Mouse (Mus musculus): ENCODE measurements around the gene Kirrel3.

The Kirrel3 gene

DNA sequence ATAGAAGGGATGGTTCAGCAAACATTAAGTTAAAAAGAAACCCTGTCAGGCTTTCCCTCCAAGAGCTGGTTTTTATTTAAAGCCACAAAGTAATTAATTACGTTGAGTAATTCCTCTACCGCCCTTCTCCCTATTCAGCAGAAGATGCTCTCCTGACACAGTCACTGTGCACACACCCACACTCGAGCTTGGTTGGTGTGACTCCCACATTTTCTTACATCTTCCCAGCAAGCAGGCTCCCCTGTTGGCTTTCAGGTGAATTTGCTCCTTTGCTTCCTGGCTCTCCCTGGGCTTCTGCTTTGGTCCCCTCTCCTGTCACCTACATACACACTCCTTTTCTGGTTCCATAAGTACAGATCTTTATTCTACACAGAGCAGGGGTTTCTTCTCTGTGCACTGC is 203.7 kb downstream of the Kirrel3 start:
- no peak for DNase-seq (ENCODE audit: low spot score in 2 of 2)

DNA sequence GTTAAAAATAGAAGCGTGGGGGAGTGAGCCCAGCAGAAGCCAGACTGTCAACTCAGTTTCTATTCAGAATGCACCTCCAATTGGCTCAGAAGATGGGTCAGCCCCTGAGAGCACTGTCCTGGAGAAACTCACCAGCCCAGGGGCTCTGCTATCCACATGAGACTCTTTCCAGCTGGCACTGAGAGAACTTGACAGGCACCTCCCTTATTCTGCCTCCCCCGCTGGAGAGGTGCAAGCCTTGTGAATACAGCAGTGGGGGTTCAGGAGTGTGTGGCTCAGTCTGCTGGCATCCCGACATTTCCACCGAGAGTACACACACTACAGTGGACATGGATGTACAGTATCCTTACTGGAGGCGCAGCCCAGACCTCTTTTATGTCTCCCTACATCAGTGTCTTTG is 210.0 kb downstream of the Kirrel3 start:
- no peak for DNase-seq (ENCODE audit: low spot score in 2 of 2)

DNA sequence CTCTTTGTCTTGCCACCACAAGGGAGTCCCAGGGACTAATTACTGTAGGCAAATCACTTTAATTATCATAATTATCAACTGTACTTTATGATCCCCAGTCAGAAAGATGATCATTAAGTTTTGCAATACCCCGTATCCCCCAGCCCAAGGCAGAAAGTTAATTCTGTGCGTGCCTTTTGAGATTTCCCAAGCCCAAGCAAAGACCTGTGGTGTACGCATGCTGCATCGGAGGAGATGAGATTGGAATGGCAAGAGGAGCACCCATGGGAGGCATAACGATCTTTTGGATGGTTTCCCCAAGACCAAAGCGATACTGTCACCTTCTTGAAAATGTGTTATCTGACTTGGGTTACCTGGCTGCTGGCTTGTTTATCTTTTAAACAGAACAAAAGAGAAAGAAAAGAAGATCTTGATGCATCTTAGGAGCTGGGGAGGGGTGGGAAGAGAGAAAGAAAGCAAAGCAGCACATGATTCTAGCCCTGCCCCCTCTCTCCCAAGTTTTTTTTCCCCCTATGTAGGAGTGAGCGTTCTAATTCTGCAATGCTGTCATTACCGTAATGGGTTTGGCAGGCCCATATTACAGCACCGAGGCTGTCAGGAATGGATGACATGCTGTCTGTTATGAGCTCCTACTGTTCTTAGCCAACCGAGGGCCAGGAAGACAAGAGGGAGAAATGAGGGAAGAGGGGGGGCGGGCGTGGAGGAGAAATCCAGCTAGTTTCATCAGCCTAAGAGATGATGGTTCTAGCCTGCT is 218.0 kb downstream of the Kirrel3 start:
- no peak for DNase-seq (ENCODE audit: low spot score in 2 of 2)

GRCm38 (mm10) chr9:34704357-34704756 is 218.7 kb downstream of the Kirrel3 start:
- DNase-seq (ENCODE audit: low spot score in 2 of 2), result no peak

- DNase-seq (ENCODE audit: low spot score in 2 of 2), result no peak
Measured at GRCm38 (mm10) chr9:34706350-34706873, 220.7 kb downstream of the Kirrel3 start.

- DNase-seq (ENCODE audit: low spot score in 2 of 2), result no peak
Measured at GRCm38 (mm10) chr9:34708691-34709090, 223.0 kb downstream of the Kirrel3 start.

GRCm38 (mm10) chr9:34711996-34712395 is 226.3 kb downstream of the Kirrel3 start:
- no peak for DNase-seq (ENCODE audit: low spot score in 2 of 2)

DNA sequence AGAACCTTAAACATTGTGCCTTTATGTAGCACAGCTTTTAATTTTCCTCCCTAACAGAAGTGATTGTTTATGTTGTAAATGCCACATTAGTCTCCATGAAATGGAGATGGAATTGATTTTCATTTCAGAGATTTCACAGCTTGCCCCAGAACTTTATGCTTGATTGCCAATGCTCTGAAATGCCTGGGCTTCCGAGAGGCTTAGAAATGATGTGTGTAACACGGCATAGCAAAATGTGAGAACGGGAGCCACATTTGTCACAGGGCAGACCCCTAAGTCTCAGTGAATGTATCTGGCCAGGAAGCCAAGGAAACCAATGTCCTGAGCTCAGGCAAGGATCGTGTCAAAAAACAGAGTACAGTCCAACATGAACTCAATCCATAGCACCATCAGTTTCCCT is 227.3 kb downstream of the Kirrel3 start:
- no peak for DNase-seq (ENCODE audit: low spot score in 2 of 2)

DNA sequence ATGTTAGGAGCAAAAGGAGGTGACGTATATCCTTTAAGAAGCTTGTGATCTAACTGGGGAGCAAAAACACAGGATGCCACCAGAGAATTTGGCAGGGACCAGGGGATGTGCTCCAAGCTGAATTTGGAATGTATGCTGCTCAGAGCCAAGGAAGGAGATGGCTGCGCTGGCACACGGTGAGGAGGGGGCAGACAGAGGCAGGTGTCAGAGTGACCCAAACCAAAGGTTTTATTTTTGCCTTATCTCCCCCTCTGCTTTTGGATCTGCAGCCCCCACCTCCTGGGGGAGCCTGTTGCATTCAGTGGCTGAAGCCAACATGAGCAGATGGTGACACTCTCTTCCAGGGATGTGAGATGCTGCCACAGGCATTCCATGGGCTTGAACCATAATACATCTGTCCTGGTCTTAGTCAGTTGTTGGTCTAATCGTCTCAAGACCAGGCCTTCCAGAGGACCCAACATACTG is 227.8 kb downstream of the Kirrel3 start:
- DNase-seq (ENCODE audit: low spot score in 2 of 2), result no peak

DNA sequence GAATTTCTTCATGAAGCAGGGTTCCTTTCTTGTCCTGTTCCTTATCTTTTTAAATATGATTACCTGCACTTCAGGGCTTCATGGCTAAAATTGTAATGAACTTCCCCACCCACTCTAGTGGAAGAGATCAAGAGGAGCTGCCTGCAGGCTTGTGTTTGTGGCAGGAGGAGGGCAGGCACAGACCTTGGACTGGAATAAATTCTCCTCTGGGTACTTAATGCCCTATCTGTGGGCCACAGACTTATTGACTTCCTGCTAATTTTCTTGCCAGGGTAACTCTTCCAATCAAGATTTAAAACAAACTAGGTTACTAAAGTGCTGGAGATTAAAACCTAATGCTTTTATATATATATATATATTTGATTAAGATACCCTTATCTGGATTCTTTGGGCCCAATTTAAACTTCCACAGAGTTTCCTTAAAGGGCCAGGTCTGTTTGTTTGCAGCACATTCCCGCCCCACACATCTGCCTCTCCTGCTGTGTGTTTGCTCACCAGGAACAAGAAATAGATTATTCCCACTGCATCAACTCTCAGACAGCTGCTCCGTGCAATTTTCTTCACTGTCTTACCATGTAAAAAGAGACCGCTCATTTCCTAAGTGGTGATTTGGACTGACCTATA is 229.4 kb downstream of the Kirrel3 start:
- no peak for DNase-seq (ENCODE audit: low spot score in 2 of 2)

- DNase-seq (ENCODE audit: low spot score in 2 of 2), result no peak
Measured at GRCm38 (mm10) chr9:34716476-34716875, 230.8 kb downstream of the Kirrel3 start.

DNA sequence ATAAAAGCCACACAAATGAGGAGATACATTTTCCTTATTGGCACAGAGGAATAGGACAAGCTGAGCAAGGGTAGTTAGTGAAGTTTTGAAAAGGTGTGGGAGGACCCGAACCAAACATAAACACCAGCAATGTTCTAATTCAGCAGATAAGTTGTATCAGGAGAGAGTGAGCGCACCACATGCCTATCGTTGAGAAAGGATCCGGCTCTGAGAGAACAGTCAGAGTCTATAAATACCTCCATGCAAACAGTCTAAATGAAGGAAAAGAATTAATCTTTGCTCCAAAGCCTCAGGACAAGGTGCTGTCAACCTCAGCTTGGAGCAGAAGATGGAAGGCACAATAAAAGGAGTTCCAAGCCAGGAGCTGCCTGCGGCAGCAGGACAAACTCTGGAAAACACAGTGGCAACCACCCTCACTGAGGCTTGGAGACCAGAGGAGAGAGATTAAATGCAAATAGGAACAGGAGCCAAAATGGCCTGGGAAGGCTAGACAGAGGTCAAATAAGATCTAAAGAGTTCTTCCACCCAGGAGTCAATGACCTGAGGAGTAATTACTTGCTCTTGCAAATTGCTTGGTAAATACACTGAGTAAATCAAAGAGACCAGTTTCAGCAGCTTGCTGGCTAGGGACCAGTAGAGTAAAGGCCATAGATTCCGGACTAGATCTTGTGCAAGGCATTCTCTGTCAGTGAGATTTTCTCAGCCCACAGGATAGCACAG is 235.9 kb downstream of the Kirrel3 start:
- no peak for DNase-seq (ENCODE audit: low spot score in 2 of 2)

DNA sequence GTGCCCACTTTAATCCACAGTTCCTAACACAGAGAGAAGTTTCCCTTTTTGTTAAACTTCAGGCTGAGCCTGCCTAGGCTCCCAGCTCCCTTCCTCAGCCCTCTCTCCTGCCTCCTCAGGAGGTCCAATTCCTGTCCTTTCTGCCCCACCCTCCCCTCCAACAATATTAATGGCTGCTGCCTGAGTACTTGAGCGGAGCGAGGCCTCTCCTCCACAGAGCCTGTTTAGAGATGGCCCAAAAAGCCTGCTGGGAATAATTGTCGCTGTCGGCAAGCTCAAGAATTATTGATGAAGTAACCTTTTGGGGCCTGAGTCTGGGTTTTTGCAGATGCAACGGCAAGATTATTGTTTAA is 236.5 kb downstream of the Kirrel3 start:
- no peak for DNase-seq (ENCODE audit: low spot score in 2 of 2)

- no peak for DNase-seq (ENCODE audit: low spot score in 2 of 2)
Measured at GRCm38 (mm10) chr9:34732507-34732906, 246.8 kb downstream of the Kirrel3 start.

- no peak for DNase-seq (ENCODE audit: low spot score in 2 of 2)
Measured at GRCm38 (mm10) chr9:34733579-34733978, 247.9 kb downstream of the Kirrel3 start.

DNA sequence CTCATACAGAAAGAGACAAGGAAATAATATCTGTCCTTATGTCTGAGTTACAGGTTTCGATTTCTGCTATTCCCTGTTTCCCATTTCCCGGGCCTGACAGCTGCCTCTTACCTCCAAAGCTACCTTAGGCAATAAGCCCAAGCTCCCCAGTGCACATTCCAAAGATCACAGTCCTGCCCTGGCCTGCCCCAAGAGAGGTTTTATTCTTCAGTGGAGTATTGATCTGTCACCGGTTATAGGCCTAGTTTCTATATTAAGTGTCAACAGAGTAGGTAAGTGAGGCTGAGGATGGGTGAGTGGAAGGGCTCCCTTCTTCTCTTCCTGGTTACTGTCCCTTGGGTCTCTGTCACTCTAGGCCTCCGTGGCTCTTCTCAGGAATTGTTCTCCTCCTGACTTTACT is 249.3 kb downstream of the Kirrel3 start:
- DNase-seq (ENCODE audit: low spot score in 2 of 2), result no peak

- DNase-seq (ENCODE audit: low spot score in 2 of 2), result no peak
Measured at GRCm38 (mm10) chr9:34739431-34739830, 253.7 kb downstream of the Kirrel3 start.

GRCm38 (mm10) chr9:34740814-34741213 is 255.1 kb downstream of the Kirrel3 start:
- DNase-seq (ENCODE audit: low spot score in 2 of 2), result no peak

GRCm38 (mm10) chr9:34748003-34748402 is 262.3 kb downstream of the Kirrel3 start:
- DNase-seq (ENCODE audit: low spot score in 2 of 2), result no peak

- no peak for DNase-seq (ENCODE audit: low spot score in 2 of 2)
Measured at GRCm38 (mm10) chr9:34749161-34749560, 263.5 kb downstream of the Kirrel3 start.

DNA sequence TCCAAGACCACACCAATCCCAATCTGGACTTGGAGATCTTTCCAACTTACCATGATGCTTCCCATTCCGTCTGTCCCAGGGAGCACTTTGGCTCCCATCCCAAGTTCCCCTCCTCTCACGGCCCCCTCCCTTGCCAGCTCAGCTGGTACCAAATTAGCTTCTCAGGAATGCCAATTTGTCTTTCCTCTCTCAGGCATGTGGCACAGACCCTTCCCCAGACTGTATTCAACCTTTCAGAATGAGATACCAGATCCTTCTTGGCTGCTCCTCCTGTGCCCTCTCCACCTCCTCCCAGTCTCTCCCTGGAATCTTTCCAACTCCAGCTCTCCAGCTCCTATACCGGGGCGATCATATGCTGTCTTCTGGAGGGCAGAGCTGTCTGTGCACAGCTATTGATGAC is 264.2 kb downstream of the Kirrel3 start:
- no peak for DNase-seq (ENCODE audit: low spot score in 2 of 2)

GRCm38 (mm10) chr9:34750887-34751286 is 265.2 kb downstream of the Kirrel3 start:
- DNase-seq (ENCODE audit: low spot score in 2 of 2), result no peak

Measured in spleen, postnatal 4 days (tissue).